Mouse (Mus musculus): ENCODE data around the gene Psme2b. TPM values are rescaled to one million over a fixed set of nuclear protein-coding genes. Genes with fewer than 3 reads are reported as not detected.
"Not testable (repeated sequence)": the region's sequence is repeated elsewhere in the genome, so short reads cannot be mapped to it uniquely, and the experiment has no call there.

Gene Psme2b
- polyA plus RNA-seq, 1 experiment from 2014 or later = 3.8 TPM

DNA sequence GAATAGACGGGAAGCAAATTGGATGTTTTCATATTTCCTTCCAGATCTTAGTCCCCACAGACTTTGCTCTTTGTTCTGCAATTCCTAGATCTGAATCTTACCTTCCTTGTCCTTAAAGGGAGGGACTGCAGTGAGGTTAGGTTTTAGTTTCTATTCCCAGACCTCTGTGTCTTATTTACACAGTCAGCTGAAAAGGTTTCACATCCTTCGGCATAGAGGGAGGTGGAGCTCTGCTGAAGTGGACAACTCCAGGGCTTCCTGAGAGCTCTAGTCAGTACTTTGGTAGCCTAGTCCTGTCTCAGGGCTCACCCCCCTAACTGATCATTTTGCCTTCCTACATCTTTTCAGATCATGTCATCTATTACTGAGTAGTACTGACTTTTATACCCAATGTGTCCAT, 44.0 kb downstream of the Psme2b start, which contains the start of gene Gm5431:
Gene Gm5431, minus strand, starts transcription at position 194 of the 400 bp plus-strand sequence.
- H3K4me3 ChIP-seq (ENCODE audit: low read length) = no peak within 1 kb of the TSS
- no peaks in the 10 kb centered on the region for H3K9me3 ChIP-seq (ENCODE audit: low read length)
- H3K4me1 ChIP-seq (ENCODE audit: insufficient read depth, low read length) = no peaks in the 10 kb centered on the region
- H3K27me3 ChIP-seq (ENCODE audit: insufficient read depth, low read length) = no peaks in the 10 kb centered on the region
- H3K9ac ChIP-seq (replicated peaks; ENCODE audit: low read length) = no peak within 1 kb of the TSS
- 62% methylated on average over 2 of the region's 2 CpGs for WGBS
- no peak within 1 kb of the TSS for H3K4me2 ChIP-seq (replicated peaks; ENCODE audit: low read depth, low read length)
- ATAC-seq (ENCODE audit: low FRiP score, low TSS enrichment) = no peak
- no peak within 1 kb of the TSS for H3K27ac ChIP-seq (ENCODE audit: low read length)
- H3K36me3 ChIP-seq (ENCODE audit: insufficient read depth, low read length) = no peaks in the 10 kb centered on the region

DNA sequence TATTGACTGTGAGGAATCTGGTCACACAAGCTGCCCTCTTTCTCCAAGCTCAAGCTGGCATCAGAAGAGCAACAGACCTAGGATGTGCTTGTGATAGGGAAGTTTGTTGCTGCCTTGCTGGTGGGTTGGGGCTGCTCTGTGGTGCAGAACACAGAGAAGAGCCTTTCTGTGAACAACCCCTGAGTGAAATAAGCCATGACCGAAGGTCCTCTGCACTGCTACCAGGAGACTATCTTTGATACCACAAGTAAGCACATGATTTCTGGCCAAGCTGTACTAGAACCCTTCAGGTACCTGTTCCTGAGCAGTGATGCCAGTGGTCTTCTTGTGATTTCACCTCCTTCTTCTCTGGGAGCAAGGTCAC, 44.4 kb downstream of the Psme2b start:
- H3K4me3 ChIP-seq (ENCODE audit: low read length); H3K4me2 ChIP-seq (replicated peaks; ENCODE audit: low read depth, low read length); H3K27me3 ChIP-seq (ENCODE audit: insufficient read depth, low read length); H3K9me3 ChIP-seq (ENCODE audit: low read length); H3K27ac ChIP-seq (ENCODE audit: low read length); H3K9ac ChIP-seq (replicated peaks; ENCODE audit: low read length); ATAC-seq (ENCODE audit: low FRiP score, low TSS enrichment); H3K36me3 ChIP-seq (ENCODE audit: insufficient read depth, low read length); H3K4me1 ChIP-seq (ENCODE audit: insufficient read depth, low read length): not testable (repeated sequence)
- 88% methylated on average over 1 of the region's 1 CpGs for WGBS

DNA sequence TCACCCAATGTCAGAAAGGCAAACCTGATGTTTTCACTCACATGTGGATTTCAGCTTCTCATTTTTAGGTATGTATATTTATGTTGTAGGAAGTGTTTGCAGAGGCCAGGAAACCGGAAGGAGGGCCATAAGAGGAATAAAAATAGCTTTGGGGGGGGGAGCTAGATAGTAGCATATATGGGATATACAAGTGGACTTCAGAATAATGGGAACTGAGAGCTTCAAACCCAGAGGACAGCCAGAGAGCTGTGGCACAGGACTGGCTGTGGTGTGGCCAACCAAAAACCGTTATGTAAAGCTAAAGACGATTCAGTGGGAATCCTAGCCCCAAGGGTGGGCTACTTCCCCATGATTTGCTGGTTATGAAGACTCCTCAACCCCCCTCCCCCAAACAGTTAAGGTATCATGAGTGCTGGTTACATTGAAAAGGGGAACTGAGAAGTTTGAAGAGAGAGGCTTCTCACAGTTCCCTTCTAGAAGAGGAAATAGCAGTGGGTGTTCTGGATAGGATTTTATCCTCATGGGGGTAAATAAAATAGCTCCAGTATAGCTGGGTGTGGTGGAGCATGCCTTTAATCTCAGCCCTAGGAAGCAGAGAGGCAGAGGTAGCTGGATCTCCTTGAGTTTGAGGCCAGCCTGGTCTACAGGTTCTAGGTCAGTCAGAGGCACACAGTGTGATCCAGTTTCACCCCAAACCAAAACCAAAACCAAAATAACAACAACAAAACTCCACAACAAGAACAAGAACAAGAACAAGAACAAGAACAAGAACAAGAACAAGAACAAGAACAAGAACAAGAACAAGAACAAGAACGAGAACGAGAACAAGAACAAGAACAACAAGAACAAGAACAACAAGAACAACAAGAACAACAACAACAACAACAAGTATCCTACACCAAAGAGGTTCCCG, 45.1 kb downstream of the Psme2b start:
- not testable (repeated sequence) for H3K9me3 ChIP-seq (ENCODE audit: low read length); H3K9ac ChIP-seq (replicated peaks; ENCODE audit: low read length); ATAC-seq (ENCODE audit: low FRiP score, low TSS enrichment); H3K27ac ChIP-seq (ENCODE audit: low read length); H3K4me3 ChIP-seq (ENCODE audit: low read length); H3K36me3 ChIP-seq (ENCODE audit: insufficient read depth, low read length); H3K4me2 ChIP-seq (replicated peaks; ENCODE audit: low read depth, low read length); H3K27me3 ChIP-seq (ENCODE audit: insufficient read depth, low read length); H3K4me1 ChIP-seq (ENCODE audit: insufficient read depth, low read length)
- WGBS = 80% methylated on average over 6 of the region's 6 CpGs

DNA sequence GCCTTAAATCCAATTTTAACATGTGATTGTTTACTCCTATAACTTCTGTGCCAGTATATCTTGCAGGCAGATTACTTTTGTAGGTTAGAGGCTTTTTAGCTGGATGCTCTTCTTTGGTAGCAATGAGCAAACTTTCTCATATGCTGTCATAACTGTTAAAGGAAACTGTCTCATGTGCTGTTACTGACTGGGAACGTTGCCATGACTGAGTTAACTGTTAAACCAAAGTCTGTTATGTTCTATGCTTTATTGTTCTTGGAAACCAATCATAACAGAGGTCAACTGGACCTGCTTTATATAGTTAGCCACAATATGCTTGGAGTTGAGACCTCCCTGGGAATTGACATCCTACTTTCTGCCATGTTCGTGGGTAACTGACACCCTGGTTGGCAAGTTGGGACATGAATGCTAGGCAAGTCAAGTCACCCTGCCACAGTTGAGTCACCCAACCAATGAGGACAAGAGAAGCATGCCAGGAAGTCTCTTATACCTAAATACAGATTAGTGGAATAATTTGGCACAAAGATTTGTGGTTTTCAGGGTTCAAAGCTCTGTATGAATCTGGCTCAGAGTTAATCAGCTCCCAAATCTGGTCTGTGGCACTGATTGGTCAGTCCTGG, 47.1 kb downstream of the Psme2b start:
- Histone ChIP-seq H3K9ac (replicated peaks; ENCODE audit: low read length) (no peak overlapping the region), H3K4me3 (ENCODE audit: low read length) (no peak overlapping the region), H3K4me2 (replicated peaks; ENCODE audit: low read depth, low read length) (no peak overlapping the region), H3K27ac (ENCODE audit: low read length) (no peak overlapping the region), H3K4me1 (ENCODE audit: insufficient read depth, low read length) (no peaks in the 10 kb centered on the region), H3K27me3 (ENCODE audit: insufficient read depth, low read length) (no peaks in the 10 kb centered on the region), H3K9me3 (ENCODE audit: low read length) (no peaks in the 10 kb centered on the region), H3K36me3 (ENCODE audit: insufficient read depth, low read length) (no peaks in the 10 kb centered on the region)
- 69% methylated on average over 2 of the region's 2 CpGs for WGBS
- ATAC-seq (ENCODE audit: low FRiP score, low TSS enrichment) = no peak

Other genes starting within 250 kb of the Psme2b start
- gene Rack1, start 145.9 kb downstream of the Psme2b start, polyA plus RNA-seq (2015; fragmentation: Nextera tagmentation; extraction: Ambion mirVana) = 712 and 779 TPM in 2 replicates
- gene Trim41, start 128.8 kb downstream of the Psme2b start, polyA plus RNA-seq (2015; fragmentation: Nextera tagmentation; extraction: Ambion mirVana) = 7.1 and 7.2 TPM in 2 replicates
- gene Trim7, start 120.0 kb downstream of the Psme2b start, polyA plus RNA-seq (2015; fragmentation: Nextera tagmentation; extraction: Ambion mirVana) = 4.4 and 4.8 TPM in 2 replicates
- 0.86 and 1.2 TPM in 2 replicates for gene Gm12184, start 119.5 kb downstream of the Psme2b start, polyA plus RNA-seq (2015; fragmentation: Nextera tagmentation; extraction: Ambion mirVana)
- 17.0 and 18.3 TPM in 2 replicates for gene Irgm1, start 74.5 kb downstream of the Psme2b start, polyA plus RNA-seq (2015; fragmentation: Nextera tagmentation; extraction: Ambion mirVana)
- gene Gm5431, start 44.0 kb downstream of the Psme2b start, polyA plus RNA-seq (2015; fragmentation: Nextera tagmentation; extraction: Ambion mirVana) = 0.09 and 0.21 TPM in 2 replicates
- gene Olfr56, start 32.7 kb upstream of the Psme2b start, polyA plus RNA-seq (2015; fragmentation: Nextera tagmentation; extraction: Ambion mirVana) = 0.08 TPM in 1 of 2 replicates, not detected in the other
- 0.54 and 0.76 TPM in 2 replicates for gene 9930111J21Rik1, start 33.2 kb upstream of the Psme2b start, polyA plus RNA-seq (2015; fragmentation: Nextera tagmentation; extraction: Ambion mirVana)
- 0.03 TPM in 1 of 2 replicates, not detected in the other for gene Gm12185, start 46.0 kb upstream of the Psme2b start, polyA plus RNA-seq (2015; fragmentation: Nextera tagmentation; extraction: Ambion mirVana)
- gene Tgtp1, start 48.0 kb upstream of the Psme2b start, polyA plus RNA-seq (2015; fragmentation: Nextera tagmentation; extraction: Ambion mirVana) = 0.49 and 0.50 TPM in 2 replicates
- 0.60 and 0.98 TPM in 2 replicates for gene 9930111J21Rik2, start 105.1 kb upstream of the Psme2b start, polyA plus RNA-seq (2015; fragmentation: Nextera tagmentation; extraction: Ambion mirVana)
- 0.24 and 0.42 TPM in 2 replicates for gene Tgtp2, start 118.0 kb upstream of the Psme2b start, polyA plus RNA-seq (2015; fragmentation: Nextera tagmentation; extraction: Ambion mirVana)
- gene Ifi47, start 130.4 kb upstream of the Psme2b start, polyA plus RNA-seq (2015; fragmentation: Nextera tagmentation; extraction: Ambion mirVana) = 2.1 and 2.6 TPM in 2 replicates
- gene Olfr1396, start 168.7 kb upstream of the Psme2b start, polyA plus RNA-seq (2015; fragmentation: Nextera tagmentation; extraction: Ambion mirVana) = 0.12 TPM in 1 of 2 replicates, not detected in the other
- not detected in 2 replicates for gene Olfr1395, start 196.1 kb upstream of the Psme2b start, polyA plus RNA-seq (2015; fragmentation: Nextera tagmentation; extraction: Ambion mirVana)
- gene Olfr1394, start 208.2 kb upstream of the Psme2b start, polyA plus RNA-seq (2015; fragmentation: Nextera tagmentation; extraction: Ambion mirVana) = not detected in 2 replicates
- 4.4 and 4.6 TPM in 2 replicates for gene Btnl9, start 241.0 kb upstream of the Psme2b start, polyA plus RNA-seq (2015; fragmentation: Nextera tagmentation; extraction: Ambion mirVana)